Mouse (Mus musculus) lung, embryonic 14.5 days (tissue): ENCODE measurements around the gene Pam16. TPM values are rescaled to one million over a fixed set of nuclear protein-coding genes. Genes with fewer than 3 reads are reported as not detected.

ENCODE experiments used
- ATAC-seq: fragments of 200-750 bp; cut with Nextera tagmentation; 2 replicates; pipeline ENCODE4 v1.8.0; 2017; ENCODE audit warnings: mild to moderate bottlenecking, moderate TSS enrichment, moderate library complexity; ENCODE audit not compliant: insufficient read depth
- DNase-seq: peaks from one replicate; pipeline ENCODE4 v3.0.0-alpha.2; 2015
- H3K27ac ChIP-seq: fragments of 300-500 bp; sonication (generic); 2 replicates; pipeline ENCODE4 v1.5.1; 2014; ENCODE audit warnings: low read depth, mild to moderate bottlenecking, moderate library complexity
- H3K27me3 ChIP-seq: fragments of 300-500 bp; sonication (generic); 2 replicates; pipeline ENCODE4 v1.6.1; 2014; ENCODE audit warnings: low read length, control low read depth; ENCODE audit not compliant: insufficient read depth
- H3K36me3 ChIP-seq: fragments of 300-500 bp; sonication (generic); 2 replicates; pipeline ENCODE4 v1.6.1; 2014; ENCODE audit warnings: control low read depth; ENCODE audit not compliant: insufficient read depth
- H3K4me1 ChIP-seq: fragments of 300-500 bp; sonication (generic); 2 replicates; pipeline ENCODE4 v1.6.1; 2014; ENCODE audit warnings: antibody characterized with exemption, control low read depth; ENCODE audit not compliant: insufficient read depth
- H3K4me2 ChIP-seq: fragments of 300-500 bp; sonication (generic); 2 replicates; pipeline ENCODE4 v1.6.1; 2014; ENCODE audit warnings: mild to moderate bottlenecking
- H3K4me3 ChIP-seq: fragments of 300-500 bp; sonication (generic); 2 replicates; pipeline ENCODE4 v1.5.1; 2014; ENCODE audit warnings: low read depth, low read length
- H3K9ac ChIP-seq: fragments of 300-500 bp; sonication (generic); 2 replicates; pipeline ENCODE4 v1.6.1; 2014
- H3K9me3 ChIP-seq: fragments of 300-500 bp; sonication (generic); 2 replicates; pipeline ENCODE4 v1.6.1; 2016; ENCODE audit warnings: low read depth, low read length, control low read depth
- CTCF ChIP-seq: IDR thresholded peaks from 2 replicates; pipeline ENCODE4 v1.5.1; 2016; ENCODE audit warnings: antibody characterized with exemption, low read depth
- WGBS: fragments of 180-500 bp; shearing (Covaris S2); extraction: QIAGEN DNeasy Blood & Tissue Kit; methylation state at CpG from one replicate; pipeline ENCODE4 v1.1.7; 2014; 5-methylcytosine and 5-hydroxymethylcytosine counted together
- polyA plus RNA-seq: library from polyadenylated mRNA; unstranded; fragments of >200 nt; fragmentation: Nextera tagmentation; extraction: Ambion mirVana; gene quantifications from 2 replicates; pipeline ENCODE4 v1.2.1, GENCODE M21; 2014

Gene Pam16
- polyA plus RNA-seq, 1 experiment from 2014 or later = 81.9 TPM

DNA sequence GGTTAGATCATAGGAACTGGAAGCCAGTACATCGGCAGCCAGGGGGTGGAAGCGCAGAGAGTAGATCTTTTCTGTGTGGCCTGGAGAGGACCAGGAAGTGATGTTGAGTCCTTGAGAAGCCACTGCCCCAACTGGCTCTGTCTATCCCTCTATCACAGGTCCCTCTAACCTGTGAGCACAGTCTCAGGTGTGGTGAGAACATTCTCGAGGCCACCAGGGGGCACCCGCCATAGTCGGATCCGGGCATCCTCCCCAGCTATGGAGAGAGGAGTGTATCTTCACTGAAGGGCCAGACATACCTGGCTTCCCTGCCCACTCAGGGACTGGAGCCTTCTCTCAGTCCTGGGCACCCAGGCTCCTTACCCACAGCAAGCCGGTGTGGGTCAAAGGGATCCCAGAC lies 7.3 kb upstream of the Pam16 start:
- no peak overlapping the region for H3K27ac ChIP-seq

DNA sequence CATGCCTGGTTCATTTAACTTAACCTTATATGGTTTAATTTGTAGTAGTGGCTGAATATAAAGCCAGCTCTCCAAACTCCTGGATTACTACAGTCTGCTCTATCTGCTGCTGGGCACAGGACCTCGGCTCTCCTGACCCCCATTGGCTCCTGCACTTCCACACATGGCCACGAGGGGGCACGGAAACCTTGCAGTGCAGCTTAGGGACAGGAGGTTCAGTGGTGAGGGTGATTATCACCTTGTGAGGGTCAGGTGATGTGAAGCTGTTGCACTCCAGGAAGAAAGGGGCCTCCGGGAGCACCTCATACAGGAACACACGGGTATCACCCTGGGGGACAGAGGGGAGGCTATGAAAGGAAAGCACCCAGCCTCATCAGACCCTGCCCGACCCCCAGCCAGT lies 5.2 kb upstream of the Pam16 start:
- no peak overlapping the region for H3K27ac ChIP-seq
- H3K9me3 ChIP-seq = no peaks in the 10 kb centered on the region
- WGBS = 16% methylated on average over 6 of the region's 6 CpGs
- ATAC-seq (no peak), DNase-seq (peak; percentile 86)
- peak; percentile 100 for TF ChIP-seq CTCF
- H3K36me3 ChIP-seq = 0 out of 2 replicates have a peak, but pooled peaks cover 6% of the 10 kb centered on the region
- 0 out of 2 replicates have a peak, but pooled peaks cover 7% of the 10 kb centered on the region for H3K4me1 ChIP-seq
- H3K9ac ChIP-seq = no peak overlapping the region
- no peak overlapping the region for H3K4me2 ChIP-seq
- H3K4me3 ChIP-seq = no peak overlapping the region
- no peaks in the 10 kb centered on the region for H3K27me3 ChIP-seq

More for the DNA sequence above, 7.3 kb upstream of the Pam16 start:
- H3K4me2 ChIP-seq = no peak overlapping the region
- peak; percentile 74 for TF ChIP-seq CTCF
- H3K27me3 ChIP-seq = no peaks in the 10 kb centered on the region
- no peak overlapping the region for H3K9ac ChIP-seq
- no peak overlapping the region for H3K4me3 ChIP-seq
- peak; percentile 19; the same call in 1 of the 2 replicates for ATAC-seq
- peak; percentile 69 for DNase-seq
- WGBS = 36% methylated on average over 7 of the region's 7 CpGs
- H3K4me1 ChIP-seq = 0 out of 2 replicates have a peak, but pooled peaks cover 5% of the 10 kb centered on the region
- no peaks in the 10 kb centered on the region for H3K9me3 ChIP-seq
- 0 out of 2 replicates have a peak, but pooled peaks cover 6% of the 10 kb centered on the region for H3K36me3 ChIP-seq

DNA sequence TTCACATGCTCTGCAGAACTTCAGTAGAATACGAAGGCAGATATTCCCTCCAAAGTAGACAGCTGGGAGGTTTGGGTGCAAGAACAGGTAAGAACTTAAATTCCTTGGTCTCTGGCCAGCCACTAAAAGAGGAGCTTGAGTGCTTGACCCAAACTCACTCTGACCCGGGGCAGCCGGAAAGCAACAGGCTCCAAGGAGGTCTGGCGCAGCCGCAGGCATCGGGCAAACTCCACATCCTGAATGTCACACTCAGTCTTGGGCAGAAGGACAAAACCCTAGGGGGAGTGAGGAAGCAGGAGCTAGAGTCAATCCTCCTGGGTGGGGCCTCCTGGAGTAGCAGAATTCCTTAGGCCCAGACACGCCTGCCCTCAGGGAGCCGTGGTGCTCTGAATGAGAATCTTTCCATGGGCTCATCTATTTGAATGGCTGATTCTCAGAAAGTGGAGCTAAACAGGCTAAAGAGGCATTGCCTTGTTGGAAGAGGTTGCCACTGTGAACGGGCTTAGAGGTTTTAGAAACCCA lies 4.2 kb upstream of the Pam16 start:
- Histone ChIP-seq H3K36me3 (0 out of 2 replicates have a peak, but pooled peaks cover 6% of the 10 kb centered on the region), H3K27me3 (no peaks in the 10 kb centered on the region), H3K9me3 (no peaks in the 10 kb centered on the region), H3K27ac (no peak overlapping the region), H3K4me1 (0 out of 2 replicates have a peak, but pooled peaks cover 7% of the 10 kb centered on the region), H3K4me3 (no peak overlapping the region), H3K4me2 (no peak overlapping the region), H3K9ac (no peak overlapping the region)
- WGBS = 89% methylated on average over 9 of the region's 9 CpGs
- DNase-seq (no peak), ATAC-seq (no peak)
- no peak for TF ChIP-seq CTCF

DNA sequence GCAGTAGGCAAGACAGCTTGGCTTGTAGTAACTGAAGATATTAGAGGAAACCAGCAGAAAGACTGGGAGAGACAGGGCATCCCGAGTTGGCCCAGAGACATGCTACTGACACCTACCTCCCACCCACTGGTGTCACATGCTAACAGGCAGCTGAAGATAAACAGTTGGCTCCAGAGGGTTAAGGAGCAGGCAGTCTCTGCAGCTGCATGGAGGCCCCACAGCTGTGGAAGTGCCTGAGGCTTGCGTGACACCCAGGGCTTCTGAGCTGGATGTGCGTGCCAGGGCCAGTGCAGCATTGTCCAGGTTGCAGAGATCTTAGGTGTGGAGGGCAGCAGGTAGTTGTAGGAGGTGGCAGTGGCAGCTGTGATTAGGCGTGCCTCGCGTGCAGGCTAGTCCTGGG lies 2.3 kb upstream of the Pam16 start:
- H3K27ac ChIP-seq = no peak overlapping the region
- no peak for ATAC-seq
- 0 out of 2 replicates have a peak overlapping the region, but pooled peaks have one; percentile 3 for H3K9ac ChIP-seq
- H3K4me1 ChIP-seq = peaks cover 14% of the 10 kb centered on the region; the same call in 1 of the 2 replicates
- H3K4me3 ChIP-seq = no peak overlapping the region
- H3K36me3 ChIP-seq = 0 out of 2 replicates have a peak, but pooled peaks cover 6% of the 10 kb centered on the region
- H3K4me2 ChIP-seq = no peak overlapping the region
- TF ChIP-seq CTCF = no peak
- H3K27me3 ChIP-seq = no peaks in the 10 kb centered on the region
- no peak for DNase-seq
- 44% methylated on average over 6 of the region's 6 CpGs for WGBS
- no peaks in the 10 kb centered on the region for H3K9me3 ChIP-seq

DNA sequence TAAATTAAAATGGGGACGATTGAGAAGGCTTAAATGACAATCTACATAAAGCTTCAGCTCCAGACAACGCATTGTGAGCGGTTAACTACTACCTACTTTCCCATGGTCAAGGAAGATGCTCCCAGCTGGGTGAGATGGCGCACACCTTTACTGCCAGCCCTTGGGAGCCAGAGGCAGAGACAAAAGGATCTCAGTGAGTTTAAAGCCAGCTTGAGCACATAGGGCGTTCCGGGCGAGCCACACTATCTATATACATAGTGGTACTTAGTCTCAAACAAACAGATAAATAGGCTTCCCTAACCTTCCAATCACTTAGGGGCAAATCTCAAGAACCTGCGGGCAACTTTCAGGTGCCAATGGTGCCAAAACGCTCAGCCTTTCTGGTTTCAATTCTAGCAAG lies 714 bp downstream of the Pam16 start:
- peak overlapping the region; percentile 77 for H3K4me3 ChIP-seq
- H3K4me2 ChIP-seq = peak overlapping the region; percentile 80
- H3K27ac ChIP-seq = peak overlapping the region; percentile 81
- DNase-seq (no peak), ATAC-seq (no peak)
- 0 out of 2 replicates have a peak, but pooled peaks cover 8% of the 10 kb centered on the region for H3K36me3 ChIP-seq
- no peaks in the 10 kb centered on the region for H3K27me3 ChIP-seq
- peaks cover 14% of the 10 kb centered on the region; the same call in 1 of the 2 replicates for H3K4me1 ChIP-seq
- WGBS = 14% methylated on average over 9 of the region's 9 CpGs
- TF ChIP-seq CTCF = no peak
- peak overlapping the region; percentile 85 for H3K9ac ChIP-seq
- H3K9me3 ChIP-seq = no peaks in the 10 kb centered on the region

DNA sequence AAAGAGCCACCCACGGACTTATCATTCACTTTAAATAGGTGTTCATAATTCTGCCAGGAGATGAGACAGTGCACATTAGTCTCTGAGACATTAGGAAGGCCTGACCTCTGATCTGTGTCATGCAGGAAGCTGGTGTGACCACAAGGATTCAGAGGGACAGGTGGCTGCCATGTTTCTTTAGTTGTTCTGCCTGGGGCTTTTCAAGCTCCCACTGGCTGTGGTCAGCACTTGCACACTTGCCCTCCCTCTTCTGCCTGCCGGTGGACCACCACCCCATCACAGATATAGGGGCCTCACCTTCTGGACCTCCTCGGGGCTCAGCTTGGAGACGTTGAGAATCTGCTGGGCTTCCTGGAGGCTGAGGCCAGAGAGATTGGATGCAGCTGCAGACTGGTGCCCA lies 8.0 kb downstream of the Pam16 start:
- H3K9ac ChIP-seq = no peak overlapping the region
- 68% methylated on average over 4 of the region's 4 CpGs for WGBS
- peaks cover 74% of the 10 kb centered on the region for H3K36me3 ChIP-seq
- DNase-seq (no peak), ATAC-seq (no peak)
- no peak overlapping the region for H3K27ac ChIP-seq
- H3K4me2 ChIP-seq = no peak overlapping the region
- no peak for TF ChIP-seq CTCF
- H3K9me3 ChIP-seq = no peaks in the 10 kb centered on the region
- H3K27me3 ChIP-seq = no peaks in the 10 kb centered on the region
- no peak overlapping the region for H3K4me3 ChIP-seq
- no peaks in the 10 kb centered on the region for H3K4me1 ChIP-seq

DNA sequence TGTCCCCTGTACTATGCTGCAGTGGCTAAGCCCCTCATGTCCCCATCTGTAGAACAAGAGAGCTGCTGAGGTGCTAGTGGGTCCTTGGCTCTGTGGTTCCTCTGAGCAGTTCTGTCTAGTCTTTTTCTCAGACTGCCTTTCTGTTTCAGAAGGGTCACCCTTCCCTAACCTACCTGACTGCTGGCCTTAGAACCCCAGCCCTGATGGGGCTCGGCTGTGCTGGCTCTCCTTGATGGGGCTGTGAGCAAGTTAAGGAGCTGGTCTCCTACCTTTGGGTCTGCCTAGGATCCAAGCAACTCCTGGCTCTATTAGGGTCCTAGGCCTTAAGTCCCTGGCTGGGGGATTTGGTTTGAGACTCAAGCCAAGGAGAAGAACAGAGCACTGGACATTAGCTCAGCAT lies 9.5 kb downstream of the Pam16 start:
- H3K4me1 ChIP-seq = no peaks in the 10 kb centered on the region
- H3K9ac ChIP-seq = no peak overlapping the region
- no peak overlapping the region for H3K4me2 ChIP-seq
- H3K27ac ChIP-seq = no peak overlapping the region
- H3K36me3 ChIP-seq = peaks cover 85% of the 10 kb centered on the region
- no peak for TF ChIP-seq CTCF
- H3K4me3 ChIP-seq = no peak overlapping the region
- no peaks in the 10 kb centered on the region for H3K27me3 ChIP-seq
- no peak for ATAC-seq
- DNase-seq = no peak
- WGBS = 82% methylated on average over 1 of the region's 1 CpGs
- H3K9me3 ChIP-seq = no peaks in the 10 kb centered on the region

DNA sequence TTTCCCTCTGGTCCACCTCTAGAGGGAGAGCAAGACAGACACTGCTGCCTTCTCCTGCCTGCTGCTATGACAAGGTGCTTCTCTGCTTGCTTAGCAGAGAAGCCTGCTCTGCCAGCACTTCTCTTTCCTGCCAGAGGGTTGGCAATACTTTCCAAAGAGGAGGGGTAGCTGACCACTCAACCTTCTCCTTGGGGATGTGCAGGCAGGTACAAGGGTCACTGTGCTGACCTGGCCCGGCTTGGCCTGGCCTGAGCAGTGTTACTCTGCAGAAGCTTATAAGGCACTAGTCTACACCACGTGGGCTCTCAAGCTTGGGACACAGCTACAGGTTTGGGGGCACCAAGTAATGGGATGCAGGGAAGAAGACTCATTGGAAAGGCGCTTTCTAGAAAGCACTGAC lies 10.1 kb downstream of the Pam16 start:
- DNase-seq (no peak), ATAC-seq (no peak)
- no peak for TF ChIP-seq CTCF
- no peak overlapping the region for H3K4me2 ChIP-seq
- no peaks in the 10 kb centered on the region for H3K9me3 ChIP-seq
- no peaks in the 10 kb centered on the region for H3K27me3 ChIP-seq
- H3K9ac ChIP-seq = no peak overlapping the region
- no peaks in the 10 kb centered on the region for H3K4me1 ChIP-seq
- H3K36me3 ChIP-seq = peaks cover 88% of the 10 kb centered on the region
- H3K4me3 ChIP-seq = no peak overlapping the region
- no peak overlapping the region for H3K27ac ChIP-seq
- 93% methylated on average over 3 of the region's 3 CpGs for WGBS
